Mouse (Mus musculus): Measurements from ENCODE around the gene Zswim5.

- no peak for TF ChIP-seq POLR2A (IDR thresholded peaks at IDR 0.05; ENCODE audit: borderline replicate concordance, insufficient read depth, low read length)
- TF ChIP-seq CTCF (IDR thresholded peaks at IDR 0.05; ENCODE audit: borderline replicate concordance, insufficient read depth, low read depth, low read length) = peak; percentile 41; the same call in 1 of the 2 replicates
These were observed 74.5 kb downstream of the Zswim5 start for GRCm38 (mm10) chr4:116951642-116952041.
